Mouse (Mus musculus) CD4-positive, CD25-positive, alpha-beta regulatory T cell, adult 4 months (primary cell): ENCODE data around the gene Dedd2. TPM values are rescaled to one million over a fixed set of nuclear protein-coding genes. Genes with fewer than 3 reads are reported as not detected.

Experiments used
- ATAC-seq: one replicate; pipeline ENCODE4 v1.8.0; 2017
- polyA plus RNA-seq, 2 experiments: library from polyadenylated mRNA; unstranded; fragments of 100-300 nt; shearing (Covaris generic); gene quantifications; one replicate each; pipeline ENCODE4 v1.2.1; 2017

Gene Dedd2
- polyA plus RNA-seq, 2 experiments from 2014 or later: 23.6 to 29.8 TPM

DNA sequence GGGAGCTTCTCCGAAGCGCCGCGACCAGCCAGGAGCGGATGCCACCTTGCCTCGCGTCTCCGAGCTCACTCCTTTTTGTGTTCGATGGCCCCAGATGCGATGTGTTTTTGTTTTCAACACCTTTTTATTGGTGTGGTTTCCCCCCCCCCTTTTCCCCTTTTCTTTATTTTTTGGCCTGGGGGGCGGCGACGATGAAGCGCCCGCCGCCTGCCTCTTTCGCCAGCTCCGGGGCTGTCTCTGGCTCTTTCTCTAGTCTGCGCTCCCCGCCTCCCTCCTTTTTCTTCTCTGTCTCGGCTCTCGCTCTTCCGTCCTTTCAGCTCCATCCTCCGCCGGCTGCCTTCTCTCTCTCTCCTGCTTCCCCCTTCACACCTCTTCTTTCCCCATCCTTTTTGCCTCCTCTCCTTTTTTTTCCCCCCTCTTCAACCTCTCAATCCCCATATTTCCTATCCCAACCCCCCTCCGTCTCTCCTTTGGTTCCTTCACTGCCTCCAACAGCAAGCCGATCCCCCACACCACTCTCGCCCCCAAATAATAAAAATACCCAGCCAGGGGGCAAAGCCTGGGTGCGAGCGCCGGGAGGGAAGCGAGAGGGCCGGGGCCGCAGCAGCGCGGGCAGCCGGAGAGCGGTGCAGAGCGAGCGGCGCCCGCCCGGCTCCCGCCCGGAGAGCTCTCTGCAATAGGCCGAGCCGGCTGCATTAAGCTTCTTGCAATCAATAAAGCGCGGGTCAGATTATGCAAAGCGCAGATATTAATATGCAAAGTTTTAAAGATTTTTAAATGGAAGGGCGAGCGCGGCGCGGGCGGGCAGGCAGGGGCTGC lies 41.4 kb downstream of the Dedd2 start:
- peak; percentile 17 for ATAC-seq

DNA sequence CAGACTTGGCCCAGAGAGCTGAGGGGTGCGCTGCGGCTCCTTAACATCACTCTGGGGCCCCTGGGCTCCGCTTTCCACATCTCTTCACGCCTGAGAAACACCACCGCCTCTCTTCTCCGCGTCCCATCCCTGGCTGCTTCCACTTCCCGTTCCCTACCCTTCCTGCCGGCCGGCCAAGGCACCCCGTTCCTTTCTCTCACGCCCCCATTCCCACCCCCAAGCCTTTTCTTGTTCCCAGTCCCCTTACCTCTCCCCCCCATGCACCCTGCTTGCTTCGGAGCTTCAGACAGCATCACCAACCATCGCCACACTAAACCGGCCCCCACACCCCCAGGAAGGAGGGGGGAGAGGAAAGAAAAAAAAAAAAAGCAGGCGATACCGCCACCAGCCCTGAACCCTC lies 42.1 kb downstream of the Dedd2 start:
- ATAC-seq: no peak

DNA sequence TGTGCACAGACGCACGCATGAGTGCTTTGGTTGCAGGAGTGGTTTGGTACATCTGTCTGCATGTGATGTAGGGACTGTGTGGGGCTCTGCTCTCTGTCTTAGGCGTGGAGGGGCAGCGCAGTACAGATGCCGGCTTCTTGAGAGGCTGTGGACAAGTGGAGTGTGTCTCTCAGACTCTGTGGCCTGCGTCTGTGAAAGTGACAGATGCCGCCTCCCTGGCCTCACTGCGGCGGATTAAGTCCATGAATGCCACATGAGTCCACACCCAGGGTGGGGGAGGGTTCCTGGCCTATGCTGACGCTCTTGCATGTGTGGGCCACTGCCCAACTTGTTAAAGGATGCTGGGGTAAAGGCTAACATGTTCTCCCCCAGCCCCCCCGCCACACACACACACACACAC lies 46.1 kb downstream of the Dedd2 start:
- no peak for ATAC-seq

DNA sequence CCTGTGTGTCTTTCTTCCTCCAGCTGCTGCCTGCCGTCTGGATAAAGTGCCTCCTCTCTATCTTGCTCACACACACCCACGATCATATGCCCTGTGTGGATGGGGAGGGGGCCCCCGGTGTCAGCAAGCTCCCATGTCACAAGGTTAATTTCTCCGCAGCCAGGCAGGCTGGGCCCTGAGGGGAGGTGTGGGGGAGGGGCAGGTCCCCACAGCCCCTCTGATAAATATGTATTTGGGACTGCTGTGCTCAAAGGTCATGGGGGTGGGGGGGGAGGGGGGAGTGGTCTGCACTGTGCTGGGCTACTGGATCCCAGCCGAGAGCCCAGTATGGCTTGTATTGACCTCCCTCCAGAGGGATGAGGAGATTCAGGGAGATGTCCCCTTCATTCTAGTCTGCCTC lies 47.7 kb downstream of the Dedd2 start:
- no peak for ATAC-seq

DNA sequence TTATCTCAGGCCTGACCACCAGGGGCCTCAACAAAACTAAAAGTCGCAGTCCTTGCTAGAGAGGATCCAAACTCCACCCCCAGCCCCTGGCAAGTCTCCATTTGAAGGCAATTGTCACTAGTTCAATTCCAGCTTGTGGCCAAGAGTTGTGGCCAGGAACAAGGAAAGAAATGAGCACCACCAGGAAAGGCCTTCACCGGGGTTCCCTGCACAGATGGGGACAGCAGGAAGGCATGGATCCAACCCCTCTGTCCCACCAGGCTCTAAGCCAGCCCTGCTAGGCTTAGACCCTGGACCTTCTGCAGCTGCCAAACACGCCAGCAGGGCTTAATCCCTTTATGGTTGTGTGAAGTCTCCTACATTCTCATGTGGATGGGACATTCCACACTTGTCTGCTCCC lies 49.8 kb downstream of the Dedd2 start:
- no peak for ATAC-seq

DNA sequence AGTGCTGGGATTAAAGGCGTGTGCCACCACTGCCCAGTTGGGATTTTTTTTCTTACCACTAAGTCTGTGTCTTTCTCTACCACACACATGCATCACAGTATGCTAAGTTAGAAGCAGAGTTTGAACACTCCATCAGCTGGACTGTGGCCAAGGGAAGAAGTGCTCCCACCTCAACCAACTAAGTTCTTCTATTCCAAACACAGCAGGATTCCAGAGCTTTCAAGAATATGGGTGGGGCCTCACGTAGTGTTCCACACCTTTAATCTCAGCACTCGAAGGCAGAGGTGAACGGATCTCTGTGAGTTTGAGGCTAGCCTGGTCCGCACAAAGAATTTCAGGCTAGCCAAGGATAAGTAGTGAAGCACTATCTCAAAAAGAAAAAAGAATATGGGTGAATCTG lies 54.3 kb downstream of the Dedd2 start:
- no peak for ATAC-seq

DNA sequence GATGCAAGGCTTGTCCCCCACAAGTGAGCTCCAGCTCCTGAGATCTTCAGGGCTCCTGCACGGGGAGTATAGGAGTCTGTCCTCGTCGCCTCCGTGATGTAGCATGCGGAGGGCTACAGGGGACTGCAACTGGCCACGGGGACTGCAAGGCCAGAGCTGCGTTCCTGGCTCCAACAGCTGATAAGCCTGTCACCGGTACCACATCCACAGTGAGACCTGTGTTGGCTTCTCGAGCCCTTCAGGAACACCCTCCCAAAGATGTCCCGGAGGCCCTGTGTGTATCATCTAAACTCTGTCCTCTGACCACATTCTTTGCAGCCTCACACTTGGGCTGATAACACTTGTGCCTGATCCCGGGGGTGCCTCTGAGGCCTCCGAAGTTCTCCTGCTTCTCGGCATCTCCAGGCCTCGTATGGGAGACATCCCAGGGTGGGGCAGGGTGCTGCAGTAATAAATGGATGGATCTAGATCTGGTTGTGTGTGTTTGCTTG lies 64.2 kb downstream of the Dedd2 start:
- ATAC-seq: no peak

DNA sequence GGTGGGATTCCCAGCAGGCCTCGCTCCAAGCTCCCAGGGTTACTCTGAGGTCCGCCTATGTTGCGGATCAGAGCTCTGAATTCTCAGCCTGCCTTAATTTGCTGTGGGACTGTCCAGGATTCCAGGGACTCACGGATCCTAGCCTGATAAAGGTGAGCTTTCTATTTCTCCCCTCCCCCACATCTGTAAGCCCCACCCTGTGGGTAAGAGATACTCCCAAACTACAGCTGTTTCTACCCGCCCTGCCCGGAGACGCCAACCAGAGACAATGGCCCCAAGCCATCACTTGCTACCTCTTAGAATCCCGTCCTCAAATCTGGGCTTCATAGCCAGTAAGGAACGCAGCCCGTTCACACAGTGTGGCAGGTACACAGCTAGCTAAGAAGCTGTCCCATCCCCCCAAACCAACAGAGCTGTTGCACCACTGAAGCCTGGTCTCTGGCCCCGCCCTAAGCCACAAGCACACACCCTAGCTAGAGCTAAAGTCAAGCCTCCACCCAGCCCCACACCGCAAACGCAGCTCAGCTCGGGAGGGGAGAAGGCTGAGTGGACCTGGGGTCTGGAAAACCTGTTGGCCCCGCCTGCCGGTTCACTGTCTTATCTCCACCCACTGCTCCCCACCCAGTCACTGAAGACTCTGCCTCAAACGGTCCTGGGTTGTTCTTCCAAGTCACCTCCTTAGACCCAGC lies 64.8 kb downstream of the Dedd2 start:
- peak; percentile 97 for ATAC-seq

DNA sequence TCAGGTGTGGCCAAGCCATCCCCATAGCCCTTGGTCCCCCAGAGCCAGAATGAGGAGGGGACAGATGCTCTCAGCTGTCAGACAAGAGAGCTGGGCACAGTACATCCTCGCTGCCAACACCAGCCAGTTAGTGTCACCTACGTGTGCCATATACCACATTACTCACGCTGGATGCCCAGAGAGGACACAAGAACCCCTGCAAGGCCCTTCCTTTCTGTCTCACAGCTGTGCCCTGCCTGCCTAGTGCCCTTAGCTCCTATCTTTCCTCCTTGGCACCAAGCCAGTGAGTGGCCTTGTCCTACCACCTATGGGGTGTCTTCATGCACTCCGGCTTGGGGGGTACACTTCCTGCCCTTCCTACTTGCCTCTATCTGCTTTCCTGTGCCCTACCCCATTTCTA lies 65.8 kb downstream of the Dedd2 start:
- ATAC-seq: no peak

DNA sequence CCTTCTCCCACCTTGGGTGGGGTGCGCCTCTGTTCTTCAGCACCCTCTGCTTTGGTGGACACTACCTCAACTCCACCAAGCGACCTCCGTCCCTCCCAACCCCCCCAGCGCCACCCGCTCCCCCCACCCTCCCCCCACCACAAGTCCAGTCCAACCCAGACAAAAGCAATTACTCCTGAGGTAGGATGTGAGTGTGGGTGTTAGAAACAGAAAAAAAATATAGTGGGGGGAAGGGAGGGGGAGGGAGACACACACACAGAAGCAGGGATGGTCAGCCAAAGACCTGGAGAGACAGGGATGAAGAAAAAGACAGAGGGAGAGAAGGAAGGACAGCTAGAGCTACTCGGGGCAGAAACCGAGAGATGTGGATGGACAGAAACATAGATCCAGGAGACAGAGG lies 66.6 kb downstream of the Dedd2 start:
- ATAC-seq: no peak

DNA sequence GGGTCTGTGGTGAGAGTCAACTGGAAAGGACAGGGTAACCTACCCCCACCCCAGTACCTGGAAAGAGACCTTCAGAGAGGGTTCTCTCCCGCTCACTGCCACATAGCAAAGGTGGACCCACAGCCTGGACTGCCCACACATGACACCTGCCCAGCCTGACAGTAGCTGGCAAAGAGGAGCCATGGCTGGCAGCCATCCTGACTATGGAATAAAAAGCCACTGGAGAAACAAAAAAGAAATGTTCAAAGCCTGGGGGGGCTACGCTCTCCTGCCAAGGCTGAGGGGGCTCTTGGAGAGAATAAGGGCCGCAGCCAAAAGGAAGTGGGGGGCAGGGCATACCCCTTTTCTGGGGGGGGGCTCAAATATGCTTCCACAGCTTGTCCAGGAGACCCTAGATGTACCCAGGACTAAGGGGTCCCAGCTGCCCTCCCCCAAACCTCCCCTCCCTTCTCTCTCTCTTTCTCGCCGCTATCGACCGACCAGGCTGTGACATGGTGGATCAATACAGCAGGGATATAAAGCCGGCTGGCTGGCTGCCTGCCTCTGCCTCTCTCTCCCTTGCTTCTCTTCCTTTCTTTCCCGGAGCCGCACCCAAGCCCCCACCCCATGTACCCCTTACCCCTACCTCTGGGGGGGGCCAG lies 68.4 kb downstream of the Dedd2 start:
- no peak for ATAC-seq

DNA sequence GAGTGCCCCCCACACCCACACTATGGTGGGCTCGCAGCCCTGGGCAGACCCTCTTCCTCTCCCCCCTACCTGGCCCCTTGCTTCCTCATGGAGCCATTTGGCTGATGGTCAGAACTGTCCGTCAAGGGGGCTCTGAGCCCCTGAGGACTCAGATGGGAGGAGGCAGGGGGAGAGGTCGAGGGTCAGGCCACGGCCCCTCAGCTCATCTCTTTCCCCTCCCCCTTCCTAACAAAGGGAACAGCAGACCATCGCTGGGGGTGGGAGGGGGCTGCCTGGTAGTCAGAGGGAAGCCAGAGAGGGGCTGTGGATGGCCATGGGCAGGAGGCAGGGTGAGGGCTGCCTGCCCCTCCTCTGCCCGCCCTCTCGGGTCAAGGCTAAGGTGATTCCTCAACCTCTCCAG lies 69.4 kb downstream of the Dedd2 start:
- no peak for ATAC-seq

DNA sequence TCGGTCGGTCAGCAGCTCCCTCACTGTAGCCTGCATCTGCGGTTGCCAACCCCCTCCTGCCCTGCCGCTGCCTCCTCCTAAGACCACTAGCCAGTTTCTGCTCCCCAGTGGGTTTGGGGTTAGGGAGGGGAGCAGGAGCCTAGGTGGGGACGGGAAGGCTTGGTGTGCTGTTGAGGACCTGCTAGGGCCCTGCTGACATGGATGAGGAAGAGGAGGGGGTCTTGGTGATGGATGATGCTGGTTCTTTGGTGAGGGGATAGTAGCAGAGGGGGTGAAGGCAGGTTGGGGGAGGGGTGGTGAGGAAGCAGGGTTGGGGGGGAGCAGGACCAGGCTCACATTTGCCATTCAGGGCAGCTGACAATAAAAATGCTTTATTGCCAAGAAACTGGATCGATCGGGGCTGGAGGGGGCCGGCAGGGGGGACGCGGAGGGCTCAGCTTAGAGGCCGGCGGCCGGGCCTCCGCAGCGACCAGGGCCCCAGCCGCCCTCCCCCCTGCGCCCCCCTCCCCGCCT lies 70.2 kb downstream of the Dedd2 start:
- no peak for ATAC-seq

Other genes starting within 250 kb of the Dedd2 start
- 100 to 1,000 TPM; 187 to 237 TPM for gene Rabac1, start 247.9 kb downstream of the Dedd2 start, polyA plus RNA-seq
- gene Atp1a3, start 214.7 kb downstream of the Dedd2 start, polyA plus RNA-seq: 1 to 10 TPM; 2.3 TPM
- 1 to 10 TPM; 4.1 to 4.5 TPM for gene Grik5, start 148.3 kb downstream of the Dedd2 start, polyA plus RNA-seq
- gene Zfp574, start 148.0 kb downstream of the Dedd2 start, polyA plus RNA-seq: 10 to 100 TPM; 11.3 to 15.1 TPM
- 10 to 100 TPM; 25.9 to 29.4 TPM for gene Pou2f2, start 40.9 kb downstream of the Dedd2 start, polyA plus RNA-seq
- 1 to 10 TPM; 2.8 to 3.0 TPM for gene Zfp526, start 810 bp upstream of the Dedd2 start, polyA plus RNA-seq
- 10 to 100 TPM in 1 of 2 experiments, 1 to 10 TPM in 1; 8.9 to 11.3 TPM for gene Gsk3a, start 17.2 kb upstream of the Dedd2 start, polyA plus RNA-seq
- gene Erf, start 30.1 kb upstream of the Dedd2 start, polyA plus RNA-seq: under 1 TPM; 0.22 to 0.42 TPM
- gene Cic, start 47.1 kb upstream of the Dedd2 start, polyA plus RNA-seq: 10 to 100 TPM; 24.1 to 27.2 TPM
- 10 to 100 TPM; 23.6 to 42.6 TPM for gene Pafah1b3, start 77.4 kb upstream of the Dedd2 start, polyA plus RNA-seq
- not detected for gene Prr19, start 80.8 kb upstream of the Dedd2 start, polyA plus RNA-seq
- gene Tmem145, start 85.5 kb upstream of the Dedd2 start, polyA plus RNA-seq: not detected
- gene Megf8, start 96.5 kb upstream of the Dedd2 start, polyA plus RNA-seq: under 1 TPM; 0.10 to 0.11 TPM
- gene Cnfn, start 149.1 kb upstream of the Dedd2 start, polyA plus RNA-seq: not detected
- 10 to 100 TPM; 14.2 to 24.4 TPM for gene Lipe, start 178.1 kb upstream of the Dedd2 start, polyA plus RNA-seq
- gene Cxcl17, start 192.3 kb upstream of the Dedd2 start, polyA plus RNA-seq: not detected